Comparison of ENCODE assay signal across 8 mouse cellular contexts in the genomic region with DNA sequence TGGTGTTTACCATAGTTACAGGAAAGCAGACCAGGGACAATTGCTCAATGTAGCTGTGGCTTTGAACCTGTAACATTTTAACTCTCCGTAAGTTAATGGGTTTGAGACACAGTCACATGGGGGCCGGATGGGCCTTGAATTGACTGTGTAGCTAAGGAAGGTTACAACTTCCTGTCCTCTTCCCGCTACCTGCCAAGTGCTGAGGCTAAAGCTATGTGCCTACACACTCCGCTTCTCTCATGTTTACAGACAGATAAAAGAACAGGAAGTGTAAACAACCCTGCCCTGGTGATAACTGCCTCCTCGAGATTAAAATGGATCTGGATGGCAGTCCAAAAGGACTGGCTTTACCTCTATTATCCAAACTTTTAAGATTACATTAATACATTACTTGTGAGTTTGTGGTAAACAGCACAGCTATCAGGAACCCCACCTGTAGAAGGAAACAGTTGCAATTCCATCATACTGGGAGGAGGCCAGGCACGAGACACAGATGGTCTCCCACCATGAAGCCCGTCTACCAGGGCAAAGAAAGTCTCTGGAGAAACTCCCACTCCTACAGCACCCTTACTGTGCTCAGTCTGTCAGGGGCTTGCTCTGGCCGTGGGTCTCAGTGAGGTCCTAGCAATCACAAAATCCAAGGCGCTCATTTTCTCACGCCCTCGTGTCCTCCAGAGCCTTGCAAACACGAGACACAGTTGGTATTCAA. TPM values are rescaled to one million over a fixed set of nuclear protein-coding genes. Genes with fewer than 3 reads are reported as not detected.
DNase-seq lines count a peak whose midpoint lies in the region; ATAC-seq lines count a peak whose summit lies in the region.

No protein-coding gene starts in this region.

- WGBS in hindbrain, embryonic 10.5 days = 47% methylated on average over 12 of the region's 12 CpGs
- 51% methylated on average over 12 of the region's 12 CpGs for WGBS in hindbrain, embryonic 12.5 days

- no peaks in the 10 kb centered on the region for H3K27me3 ChIP-seq in hindbrain, embryonic 10.5 days (ENCODE audit: insufficient read depth, poor library complexity, severe bottlenecking)
- H3K27me3 ChIP-seq in hindbrain, embryonic 12.5 days = no peaks in the 10 kb centered on the region

- no peak for DNase-seq in hindbrain, embryonic 10.5 days (ENCODE audit: low spot score)
- peak; percentile 30 for DNase-seq in cerebellum, adult 8-10 months
- DNase-seq in kidney, adult 18-20 months = peak; percentile 21
- DNase-seq in lung, postnatal 4 days = peak; percentile 11 to 31
- DNase-seq in layer of hippocampus, postnatal 25 days (ENCODE audit: extremely low spot score in 1 of 2, low spot score in 1 of 2) = no peak
- DNase-seq in left cerebral cortex, adult 9 months (ENCODE audit: low spot score in 2 of 2) = no peak
- DNase-seq in thymus, postnatal 4 days = no peak

- ATAC-seq in hindbrain, embryonic 12.5 days (ENCODE audit: low FRiP score) = no peak

- no peaks in the 10 kb centered on the region for H3K9me3 ChIP-seq in hindbrain, embryonic 10.5 days
- no peaks in the 10 kb centered on the region for H3K9me3 ChIP-seq in hindbrain, embryonic 12.5 days (replicated peaks)

- no peak overlapping the region for H3K9ac ChIP-seq in hindbrain, embryonic 12.5 days

- no peak overlapping the region for H3K4me2 ChIP-seq in hindbrain, embryonic 12.5 days (replicated peaks)

- H3K4me1 ChIP-seq in hindbrain, embryonic 10.5 days (replicated peaks) = peaks cover 11% of the 10 kb centered on the region
- peaks cover 11% of the 10 kb centered on the region for H3K4me1 ChIP-seq in hindbrain, embryonic 12.5 days

- 0 out of 2 replicates have a peak overlapping the region, but pooled peaks have one; percentile 0 for H3K27ac ChIP-seq in hindbrain, embryonic 10.5 days
- no peak overlapping the region for H3K27ac ChIP-seq in hindbrain, embryonic 12.5 days

- H3K36me3 ChIP-seq in hindbrain, embryonic 10.5 days = no peaks in the 10 kb centered on the region
- H3K36me3 ChIP-seq in hindbrain, embryonic 12.5 days = no peaks in the 10 kb centered on the region

- H3K4me3 ChIP-seq in hindbrain, embryonic 10.5 days = peak overlapping the region; percentile 9; the same call in 1 of the 2 replicates
- H3K4me3 ChIP-seq in hindbrain, embryonic 12.5 days = no peak overlapping the region

RNA-seq across cellular contexts. Expression of gene Sgk1, which starts 54.7 kb away (rescaled TPM):
- 15.0 and 18.1 TPM in 2 replicates for polyA plus RNA-seq in hindbrain, embryonic 10.5 days (2016; fragmentation: Nextera tagmentation; extraction: Ambion mirVana)
- 32.8 and 33.8 TPM in 2 replicates for polyA plus RNA-seq in hindbrain, embryonic 12.5 days (2016; fragmentation: Nextera tagmentation; extraction: Ambion mirVana)
- 10 to 100 TPM; 83.0 to 94.8 TPM for total RNA-seq in layer of hippocampus, postnatal 25 days (2021)

Comparison
In these comparisons a context has a peak if more than half of its experiments do, and no peak if none do; other contexts are left out.
1. DNase-seq: peak in cerebellum, adult 8-10 months (single experiment), kidney, adult 18-20 months (single experiment) and lung, postnatal 4 days (2 of 2); none in hindbrain, embryonic 10.5 days (single experiment), layer of hippocampus, postnatal 25 days (0 of 2), left cerebral cortex, adult 9 months (0 of 2) and thymus, postnatal 4 days (single experiment).